Mouse (Mus musculus) G1E (cell line): Measurements from ENCODE around the gene 9530053A07Rik. TPM values are rescaled to one million over a fixed set of nuclear protein-coding genes. Genes with fewer than 3 reads are reported as not detected.
A peak's percentile ranks its signal among the peaks of the same experiment; 100 is the strongest.

ENCODE experiments used
- ATAC-seq: 2 replicates; pipeline ENCODE4 v1.8.0; 2016; ENCODE audit warnings: mild to moderate bottlenecking; ENCODE audit not compliant: insufficient number of reproducible peaks, poor library complexity, low FRiP score, severe bottlenecking; ENCODE audit errors: extremely low read depth
- DNase-seq: peaks from one replicate; pipeline ENCODE4 v3.0.0; 2012; ENCODE audit warnings: low spot score
- H3K27me3 ChIP-seq: 2 replicates; pipeline ENCODE4 v1.6.1; 2012; ENCODE audit warnings: mild to moderate bottlenecking, low read length, inconsistent platforms; ENCODE audit not compliant: insufficient read depth
- H3K36me3 ChIP-seq: replicated peaks from 2 replicates; pipeline ENCODE3; 2012; ENCODE audit warnings: mild to moderate bottlenecking, inconsistent platforms
- H3K4me1 ChIP-seq: 2 replicates; pipeline ENCODE4 v1.6.1; 2012; ENCODE audit warnings: low read depth, low read length, inconsistent platforms, mixed read lengths; ENCODE audit not compliant: insufficient read depth
- H3K4me3 ChIP-seq: 2 replicates; pipeline ENCODE4 v1.5.1; 2012; ENCODE audit warnings: low read depth, mild to moderate bottlenecking, inconsistent platforms, low read length, moderate library complexity, mixed read lengths
- H3K9me3 ChIP-seq: replicated peaks from 2 replicates; pipeline ENCODE4 v1.6.1; 2012; ENCODE audit warnings: inconsistent platforms
- CTCF ChIP-seq: IDR thresholded peaks from 2 replicates; pipeline ENCODE4 v1.5.1; 2012; ENCODE audit warnings: low read depth, low read length, inconsistent platforms, mixed read lengths
- GATA1 ChIP-seq: IDR thresholded peaks from 2 replicates; pipeline ENCODE4 v1.6.1; 2012; ENCODE audit warnings: borderline replicate concordance, low read length, inconsistent platforms, mixed read lengths
- GATA2 ChIP-seq: IDR thresholded peaks from 2 replicates; pipeline ENCODE4 v1.6.1; 2012; ENCODE audit warnings: low read depth, low read length, inconsistent platforms, borderline replicate concordance
- POLR2AphosphoS5 ChIP-seq: IDR thresholded peaks from 2 replicates; pipeline ENCODE4 v1.6.1; 2012; ENCODE audit warnings: low read depth, low read length, inconsistent platforms; ENCODE audit not compliant: insufficient replicate concordance
- TAL1 ChIP-seq: conservative IDR thresholded peaks from 2 replicates; pipeline ENCODE4 v1.6.1; 2012; ENCODE audit warnings: low read depth, low read length, inconsistent platforms, mixed read lengths
- polyA plus RNA-seq: library from polyadenylated mRNA; stranded (reverse); fragments of >175 nt; gene quantifications from 2 replicates; pipeline ENCODE4 v1.2.3, GENCODE M21; 2012
- total RNA-seq, 2 experiments: library from RNA; stranded (forward) in 1 of 2; stranded (reverse) in 1 of 2; fragments of 200-1000 nt in 1 of 2; fragments of >200 nt in 1 of 2; fragmentation: Nextera tagmentation in 1 of 2; gene quantifications; 2 replicates each; pipeline ENCODE4 v1.2.3; 2014 to 2017

Gene 9530053A07Rik
- total and polyA plus RNA-seq, 3 experiments: 0.22 TPM; not detected in 2

- DNase-seq (peak; percentile 81), ATAC-seq (no peak)
- Histone ChIP-seq H3K9me3 (peaks cover 8% of the 10 kb centered on the region), H3K4me1 (peaks cover 43% of the 10 kb centered on the region), H3K27me3 (no peaks in the 10 kb centered on the region), H3K4me3 (peak overlapping the region; percentile 86), H3K36me3 (peaks cover 30% of the 10 kb centered on the region)
- TF ChIP-seq GATA2 (no peak), CTCF (peak; percentile 82)
Measured at GRCm38 (mm10) chr7:28168320-28169115, 39.3 kb downstream of the 9530053A07Rik start.

- Histone ChIP-seq H3K4me3 (peak within 1 kb of the TSS; percentile 86), H3K36me3 (peaks cover 42% of the 10 kb centered on the region), H3K9me3 (peaks cover 8% of the 10 kb centered on the region), H3K4me1 (peaks cover 54% of the 10 kb centered on the region), H3K27me3 (no peaks in the 10 kb centered on the region)
- no peak for TF ChIP-seq GATA1
- TF ChIP-seq GATA2: no peak
- TF ChIP-seq CTCF: no peak
- no peak for TF ChIP-seq POLR2AphosphoS5
- no peak for TF ChIP-seq TAL1
- ATAC-seq (peak; percentile 67), DNase-seq (peak; percentile 90)
Measured at GRCm38 (mm10) chr7:28169489-28170422, 40.5 kb downstream of the 9530053A07Rik start, which contains the start of gene Fbl. Gene Fbl, plus strand, starts transcription at chr7:28169710.

- Histone ChIP-seq H3K9me3 (no peaks in the 10 kb centered on the region), H3K4me3 (no peak overlapping the region), H3K36me3 (peaks cover 87% of the 10 kb centered on the region), H3K27me3 (no peaks in the 10 kb centered on the region), H3K4me1 (peaks cover 58% of the 10 kb centered on the region)
- no peak for DNase-seq
- no peak for TF ChIP-seq CTCF
- TF ChIP-seq POLR2AphosphoS5: no peak
- TF ChIP-seq TAL1: no peak
- TF ChIP-seq GATA1: no peak
- TF ChIP-seq GATA2: no peak
- ATAC-seq: no peak
Measured at GRCm38 (mm10) chr7:28175358-28175757, 46.1 kb downstream of the 9530053A07Rik start.

- H3K9me3 ChIP-seq: no peaks in the 10 kb centered on the region
- no peak for TF ChIP-seq GATA1
- no peak for TF ChIP-seq TAL1
- TF ChIP-seq GATA2: no peak
- no peak for TF ChIP-seq POLR2AphosphoS5
- TF ChIP-seq CTCF: no peak
- peaks cover 47% of the 10 kb centered on the region for H3K4me1 ChIP-seq
- peak within 1 kb of the TSS; percentile 84 for H3K4me3 ChIP-seq
- DNase-seq (peak; percentile 89), ATAC-seq (peak; percentile 74)
- peaks cover 95% of the 10 kb centered on the region for H3K36me3 ChIP-seq
- no peaks in the 10 kb centered on the region for H3K27me3 ChIP-seq
Measured at GRCm38 (mm10) chr7:28179228-28179627, 50.0 kb downstream of the 9530053A07Rik start, which contains the start of gene Dyrk1b. Gene Dyrk1b, plus strand, starts transcription at chr7:28179469.

GRCm38 (mm10) chr7:28179741-28180377 lies 50.6 kb downstream of the 9530053A07Rik start:
- DNase-seq: peak; percentile 97
- ATAC-seq: peak; percentile 86
- Histone ChIP-seq H3K27me3 (no peaks in the 10 kb centered on the region), H3K36me3 (peaks cover 95% of the 10 kb centered on the region), H3K9me3 (no peaks in the 10 kb centered on the region), H3K4me1 (peaks cover 44% of the 10 kb centered on the region), H3K4me3 (peak overlapping the region; percentile 84)
- TF ChIP-seq POLR2AphosphoS5 (no peak), TAL1 (no peak), GATA1 (no peak), CTCF (no peak), GATA2 (no peak)

GRCm38 (mm10) chr7:28180890-28181289 lies 51.6 kb downstream of the 9530053A07Rik start:
- no peak for ATAC-seq
- no peak overlapping the region; the same call in 1 of the 2 replicates for H3K4me3 ChIP-seq

More at GRCm38 (mm10) chr7:28180890-28181289, 51.6 kb downstream of the 9530053A07Rik start:
- Histone ChIP-seq H3K9me3 (no peaks in the 10 kb centered on the region), H3K4me1 (peaks cover 45% of the 10 kb centered on the region), H3K27me3 (no peaks in the 10 kb centered on the region), H3K36me3 (peaks cover 95% of the 10 kb centered on the region)
- DNase-seq: no peak
- TF ChIP-seq TAL1: no peak
